Mouse (Mus musculus) cortical plate, adult 2 months (tissue): ENCODE measurements around the gene Ppp1r12b. TPM values are rescaled to one million over a fixed set of nuclear protein-coding genes. Genes with fewer than 3 reads are reported as not detected.

Experiments
- H3K27ac ChIP-seq: fragments of 200-500 bp; 2 replicates; pipeline ENCODE4 v1.5.1; 2012; ENCODE audit warnings: low read length, control low read depth, inconsistent platforms; ENCODE audit not compliant: insufficient read depth
- H3K4me1 ChIP-seq: fragments of 200-500 bp; 2 replicates; pipeline ENCODE4 v1.6.1; 2011; ENCODE audit warnings: low read length; ENCODE audit not compliant: control insufficient read depth, insufficient read depth
- H3K4me3 ChIP-seq: fragments of 200-500 bp; 2 replicates; pipeline ENCODE4 v1.5.1; 2011; ENCODE audit warnings: mild to moderate bottlenecking, low read length, control low read depth; ENCODE audit not compliant: insufficient read depth
- CTCF ChIP-seq: fragments of 200-500 bp; IDR thresholded peaks from 2 replicates; pipeline ENCODE4 v1.5.1; 2011; ENCODE audit warnings: mild to moderate bottlenecking, control low read depth, low read length; ENCODE audit not compliant: insufficient read depth; ENCODE audit errors: extremely low read depth
- POLR2A ChIP-seq: fragments of 200-500 bp; IDR thresholded peaks from 2 replicates; pipeline ENCODE4 v1.6.1; 2011; ENCODE audit warnings: mild to moderate bottlenecking, low read length, control low read depth; ENCODE audit not compliant: insufficient read depth; ENCODE audit errors: extremely low read depth
- polyA plus RNA-seq: library from polyadenylated mRNA; depleted of rRNA; stranded (reverse); fragments of >200 nt; gene quantifications from 2 replicates; pipeline ENCODE4 v1.2.3, GENCODE M21; 2012

The Ppp1r12b gene
- polyA plus RNA-seq, 1 experiment, result 31.5 TPM

DNA sequence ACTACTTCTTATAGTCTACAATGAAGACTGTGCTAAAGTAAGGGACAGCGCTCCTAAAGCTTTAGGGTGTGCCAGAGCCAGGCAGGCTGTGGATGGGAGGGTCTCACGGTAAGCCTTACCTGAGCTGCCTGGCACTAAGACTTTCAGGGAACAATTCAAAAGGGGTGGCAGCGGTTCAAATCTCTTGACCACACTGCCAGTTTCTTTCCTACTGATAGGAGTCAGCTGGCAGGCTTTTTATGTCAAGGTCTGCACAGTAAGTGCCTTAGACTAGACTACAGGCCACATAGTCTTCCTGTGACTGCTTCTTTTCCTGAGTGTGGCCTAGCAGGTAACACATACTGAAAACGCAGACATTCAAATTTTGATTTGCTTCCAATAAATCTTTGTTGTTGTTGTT, 192.5 kb downstream of the Ppp1r12b start:
- no peak overlapping the region for H3K27ac ChIP-seq
- no peak for TF ChIP-seq POLR2A
- no peak for TF ChIP-seq CTCF
- no peak overlapping the region for H3K4me3 ChIP-seq

DNA sequence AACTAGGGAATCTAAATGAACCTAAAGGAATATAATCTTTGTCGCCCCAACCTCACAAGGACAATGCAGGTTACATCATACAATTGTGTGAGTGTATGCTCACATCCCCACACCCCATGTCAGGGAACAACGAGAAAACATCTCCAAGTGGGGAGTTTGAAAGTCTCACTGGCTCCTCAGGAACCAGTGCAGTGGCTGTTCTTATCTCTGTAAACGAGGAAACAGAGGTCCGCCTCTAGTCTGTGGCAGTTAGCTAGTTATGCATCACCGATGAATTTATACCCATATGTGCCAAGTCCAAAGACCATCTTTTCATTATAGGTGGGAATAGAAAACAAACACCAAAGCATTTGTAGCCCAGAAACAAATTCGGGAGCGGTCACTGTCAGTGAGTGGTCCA, 194.2 kb downstream of the Ppp1r12b start:
- H3K27ac ChIP-seq, result no peak overlapping the region

More for the DNA sequence above, 192.5 kb downstream of the Ppp1r12b start:
- H3K4me1 ChIP-seq, result no peaks in the 10 kb centered on the region

DNA sequence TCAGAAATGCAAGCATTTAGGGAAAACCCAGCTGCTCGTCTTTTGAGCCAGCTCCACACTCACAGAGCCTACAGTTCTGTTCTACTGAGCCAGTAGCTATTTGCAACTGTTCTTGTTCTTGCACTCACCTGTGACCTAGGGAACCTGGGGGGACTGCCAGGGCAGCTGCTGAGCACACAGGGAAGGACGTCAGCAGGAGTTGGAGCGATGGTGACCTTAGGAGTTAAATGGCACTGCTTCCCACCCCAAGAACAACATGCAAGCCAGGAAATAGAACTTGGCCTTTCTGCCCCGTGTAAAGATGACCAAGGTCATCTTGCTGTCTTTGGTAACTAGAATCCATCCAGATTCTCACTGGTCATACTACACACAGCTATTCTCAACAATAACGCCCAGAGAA, 195.1 kb downstream of the Ppp1r12b start:
- Histone ChIP-seq H3K27ac (no peak overlapping the region), H3K4me3 (no peak overlapping the region), H3K4me1 (no peaks in the 10 kb centered on the region)
- TF ChIP-seq CTCF (no peak), POLR2A (no peak)

More for the DNA sequence above, 194.2 kb downstream of the Ppp1r12b start:
- TF ChIP-seq POLR2A (no peak), CTCF (no peak)
- Histone ChIP-seq H3K4me3 (no peak overlapping the region), H3K4me1 (no peaks in the 10 kb centered on the region)

DNA sequence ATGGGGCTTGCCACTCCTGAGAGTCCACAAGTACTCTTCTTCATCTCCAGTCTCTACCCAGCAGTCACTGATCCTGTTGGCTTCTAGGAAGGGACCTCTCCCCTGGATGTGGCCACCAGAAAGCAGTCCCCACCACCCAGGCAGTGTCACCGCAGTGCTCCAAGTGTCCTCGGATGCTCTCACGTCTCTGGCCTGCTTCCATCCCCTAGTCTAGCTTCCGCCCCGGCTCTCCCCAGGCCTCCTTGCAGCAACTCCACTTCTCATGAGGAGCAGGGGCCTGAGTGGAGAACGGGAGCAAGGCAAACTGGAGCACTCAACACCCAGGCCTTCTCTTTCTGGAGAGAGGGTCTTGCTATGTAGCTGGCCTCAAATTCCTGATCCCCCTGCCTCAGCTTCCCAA, 196.6 kb downstream of the Ppp1r12b start:
- Histone ChIP-seq H3K4me3 (no peak overlapping the region), H3K4me1 (no peaks in the 10 kb centered on the region), H3K27ac (no peak overlapping the region)
- TF ChIP-seq POLR2A, result no peak
- TF ChIP-seq CTCF, result no peak

DNA sequence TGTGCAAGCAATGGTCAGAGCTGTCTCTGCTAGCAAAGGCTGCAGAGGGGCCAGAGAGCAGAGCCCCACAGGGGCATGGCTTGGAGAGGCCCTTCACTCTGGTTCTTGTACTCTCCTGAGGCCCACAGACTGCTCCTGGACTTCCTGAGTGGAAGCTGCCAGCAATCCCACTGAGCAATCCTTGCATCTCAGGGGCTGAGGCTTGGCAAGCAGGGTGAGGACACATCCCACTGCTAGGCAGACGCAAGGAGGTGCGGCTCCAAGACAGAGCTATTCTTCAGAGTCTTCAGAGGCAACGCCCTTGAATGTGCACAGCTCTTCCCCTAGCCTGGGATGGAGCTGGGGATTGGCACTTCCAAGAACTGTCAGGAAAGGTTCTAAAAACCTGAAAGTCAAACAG, 198.5 kb downstream of the Ppp1r12b start:
- H3K4me1 ChIP-seq, result no peaks in the 10 kb centered on the region

DNA sequence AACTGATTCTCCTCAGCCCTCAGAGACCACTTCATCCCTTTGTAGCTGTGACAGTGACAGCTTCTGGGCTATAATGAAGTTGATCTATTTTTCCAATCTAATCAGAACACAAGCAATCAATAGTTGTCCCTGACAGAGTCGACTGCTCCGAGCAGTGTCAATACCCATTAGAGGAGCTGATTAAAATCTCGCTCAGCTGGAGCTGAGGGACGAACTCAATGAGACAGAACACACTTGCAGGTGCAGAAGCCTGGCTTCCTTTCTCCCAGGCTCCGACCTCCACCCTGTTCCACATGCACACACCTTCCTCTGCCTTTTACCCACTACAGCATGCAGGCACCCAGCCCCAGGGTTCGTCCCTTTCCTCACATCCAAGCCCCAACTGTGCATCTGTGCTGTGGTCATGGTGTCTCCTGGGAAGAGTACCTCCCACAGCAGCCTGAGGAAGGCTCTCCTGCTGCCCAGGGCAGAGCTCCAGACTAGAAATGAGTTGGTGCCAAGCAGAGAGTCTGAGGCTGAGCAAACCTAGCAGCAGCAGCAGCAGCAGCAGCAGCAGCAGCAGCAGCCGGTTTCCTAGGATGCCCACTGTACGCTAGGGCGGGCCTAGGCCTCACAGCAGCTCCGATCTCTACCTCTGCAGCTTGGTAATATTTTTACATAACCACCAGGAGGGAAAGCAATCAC, 199.4 kb downstream of the Ppp1r12b start:
- TF ChIP-seq CTCF (no peak), POLR2A (no peak)
- no peaks in the 10 kb centered on the region for H3K4me1 ChIP-seq
- no peak overlapping the region for H3K27ac ChIP-seq

More for the DNA sequence above, 198.5 kb downstream of the Ppp1r12b start:
- Histone ChIP-seq H3K4me3 (no peak overlapping the region), H3K27ac (no peak overlapping the region)
- TF ChIP-seq POLR2A (no peak), CTCF (no peak)

DNA sequence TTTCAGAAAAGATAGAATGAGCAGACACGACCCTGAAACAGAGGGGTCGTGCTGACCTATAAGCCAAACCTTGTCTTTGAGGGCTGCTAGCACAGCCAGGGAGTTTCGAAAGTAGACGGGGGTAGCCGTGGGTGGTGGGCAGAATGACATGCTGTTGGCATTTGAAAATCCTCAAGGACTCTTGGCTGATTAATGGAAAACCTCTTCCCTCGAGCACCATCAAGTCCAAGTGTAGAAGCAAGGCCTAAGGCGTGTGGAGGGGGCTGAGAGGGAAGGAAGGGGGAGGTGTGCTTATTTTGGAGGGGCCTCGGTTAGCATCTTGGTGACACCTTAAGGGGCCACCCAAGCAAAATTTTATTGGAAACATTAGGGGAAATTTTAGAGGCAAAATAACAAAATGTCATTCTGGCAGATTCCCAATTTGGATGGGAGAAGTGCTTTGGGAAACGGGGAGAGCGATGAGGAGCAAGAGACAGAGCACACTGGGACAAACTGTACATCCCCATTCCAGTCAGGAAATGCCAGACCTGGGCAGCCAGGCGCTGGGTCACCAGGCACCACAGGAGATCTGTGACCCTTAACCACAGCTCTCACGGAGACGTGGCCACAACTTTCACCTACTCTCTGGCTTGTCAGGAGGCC, 200.1 kb downstream of the Ppp1r12b start:
- TF ChIP-seq POLR2A (no peak), CTCF (no peak)
- no peaks in the 10 kb centered on the region for H3K4me1 ChIP-seq
- no peak overlapping the region for H3K4me3 ChIP-seq
- H3K27ac ChIP-seq, result no peak overlapping the region

More for the DNA sequence above, 199.4 kb downstream of the Ppp1r12b start:
- H3K4me3 ChIP-seq, result no peak overlapping the region

DNA sequence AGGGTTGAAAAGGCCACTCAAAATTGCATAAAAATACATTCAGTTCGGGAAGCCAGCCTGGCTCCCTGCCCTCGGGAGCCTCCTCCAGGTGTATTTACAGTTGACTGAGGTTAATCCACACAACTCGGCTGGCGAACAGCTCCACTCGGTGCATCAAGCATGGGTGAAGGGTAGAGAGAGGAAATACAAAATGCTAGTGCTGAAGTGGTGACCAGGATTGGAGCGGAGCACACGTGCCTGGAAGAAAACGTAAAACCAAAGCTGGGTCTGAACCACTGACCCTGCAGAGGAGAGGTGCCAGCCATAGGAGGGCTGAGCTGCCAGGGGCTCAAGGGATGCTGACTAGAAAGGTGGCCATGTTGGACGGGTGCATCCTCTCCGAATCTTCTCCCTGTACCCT, 200.9 kb downstream of the Ppp1r12b start:
- no peaks in the 10 kb centered on the region for H3K4me1 ChIP-seq
- TF ChIP-seq POLR2A (no peak), CTCF (no peak)
- H3K4me3 ChIP-seq, result no peak overlapping the region
- H3K27ac ChIP-seq, result no peak overlapping the region

DNA sequence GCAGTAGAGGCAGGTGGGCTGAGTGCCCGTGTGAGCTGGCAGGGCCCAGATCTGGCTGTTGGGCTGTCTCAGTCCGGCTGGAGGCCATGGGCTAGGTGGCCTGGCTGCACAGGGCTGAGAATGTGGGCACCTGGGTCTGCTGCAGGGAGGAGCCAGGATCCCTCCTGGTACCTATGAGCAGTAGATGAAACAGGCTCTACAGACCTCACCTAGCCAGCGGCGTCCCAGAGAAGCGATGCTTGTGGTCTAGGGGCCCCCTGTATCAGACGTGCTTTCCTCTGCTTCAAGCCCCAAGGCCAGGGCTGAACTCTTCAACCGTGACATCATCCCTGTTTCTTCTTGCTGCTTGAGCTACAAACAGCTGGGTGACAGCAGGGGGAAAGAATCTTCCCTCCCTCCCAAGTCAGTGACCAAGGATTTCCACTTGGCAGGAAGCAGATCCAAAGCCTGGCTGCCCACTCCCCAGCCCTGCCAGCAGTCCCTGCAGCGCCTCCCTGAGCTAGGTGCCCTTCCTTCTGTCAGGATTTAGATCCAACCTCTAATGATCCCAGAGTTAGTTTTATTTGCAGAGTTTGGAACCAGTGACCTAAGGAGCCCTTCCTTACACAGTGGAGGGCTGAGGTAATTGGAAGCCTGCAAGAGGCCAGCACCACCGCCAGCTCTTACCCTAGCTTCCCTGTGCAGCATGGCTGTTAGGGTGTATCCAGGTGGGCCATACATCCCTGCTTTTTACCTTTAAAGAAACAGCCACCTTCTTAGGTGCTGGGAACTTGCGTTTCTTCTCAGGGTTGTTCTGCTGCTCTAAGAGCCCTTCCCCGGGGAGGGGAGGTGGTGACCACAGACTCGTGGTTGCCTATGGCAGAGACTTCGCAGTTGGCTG, 201.8 kb downstream of the Ppp1r12b start:
- no peak overlapping the region for H3K4me3 ChIP-seq
- TF ChIP-seq POLR2A (no peak), CTCF (no peak)
- no peak overlapping the region for H3K27ac ChIP-seq
- no peaks in the 10 kb centered on the region for H3K4me1 ChIP-seq

DNA sequence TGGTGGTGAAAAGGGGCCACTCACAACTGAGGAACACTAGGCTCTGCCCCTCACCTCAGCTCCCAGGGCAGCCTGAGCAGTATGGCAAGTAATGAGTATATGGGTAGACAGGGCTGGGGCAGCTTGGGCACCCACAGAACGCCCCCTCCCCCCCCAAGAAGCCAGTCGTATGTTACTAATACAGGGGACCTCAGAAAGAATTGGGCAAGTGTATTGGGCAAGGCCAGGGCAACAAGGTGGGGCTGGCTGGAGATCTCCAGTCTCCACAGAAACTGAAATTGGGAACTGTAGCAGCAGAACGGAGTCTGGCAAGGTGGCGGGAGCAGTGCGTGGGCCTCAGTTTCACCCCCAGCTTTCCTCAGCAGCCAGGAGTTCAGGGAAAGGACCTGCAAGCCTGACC, 203.3 kb downstream of the Ppp1r12b start:
- TF ChIP-seq POLR2A (no peak), CTCF (no peak)
- Histone ChIP-seq H3K4me1 (no peaks in the 10 kb centered on the region), H3K27ac (no peak overlapping the region), H3K4me3 (no peak overlapping the region)
